Mouse (Mus musculus): ENCODE measurements around the gene Exoc3l4. TPM values are rescaled to one million over a fixed set of nuclear protein-coding genes. Genes with fewer than 3 reads are reported as not detected.

Exoc3l4 gene
- polyA plus RNA-seq, 1 experiment from 2014 or later = 2.0 TPM

DNA sequence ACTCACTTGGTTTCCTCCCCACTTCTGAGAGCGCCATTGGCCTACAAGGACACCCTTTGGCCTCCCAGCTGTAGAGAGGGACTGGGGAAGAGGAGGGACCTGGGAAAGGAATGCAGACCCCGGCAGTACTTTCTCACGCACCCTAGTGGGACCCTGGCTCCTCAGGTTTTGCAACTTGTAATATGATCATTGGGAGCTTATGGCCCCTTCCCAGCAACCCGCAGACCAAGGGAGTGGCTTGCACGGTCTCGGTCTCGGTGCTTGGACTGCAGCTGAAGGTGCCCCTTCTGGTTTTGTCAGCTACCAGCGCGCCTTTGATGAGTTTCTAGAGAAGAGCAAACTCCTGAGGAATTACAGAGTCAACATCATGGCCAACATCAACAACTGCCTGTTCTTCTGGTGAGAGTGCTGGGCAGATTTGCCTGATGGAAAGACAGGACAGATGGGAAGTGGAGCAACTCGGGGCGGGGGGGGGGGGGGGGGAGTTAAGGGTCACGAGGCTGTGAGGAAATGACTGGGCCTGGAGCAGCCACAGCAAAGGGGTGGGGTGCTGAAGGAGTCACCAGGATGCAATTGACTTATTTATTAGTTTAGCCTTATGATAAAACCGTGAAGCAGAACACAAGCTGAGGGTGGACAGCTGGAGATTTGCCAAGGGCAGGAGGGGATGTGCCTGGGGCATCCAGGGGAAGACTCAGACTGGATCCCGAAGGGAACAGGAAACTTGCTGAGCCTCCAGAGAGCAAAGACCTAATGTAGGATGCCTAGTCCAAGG is 32.3 kb downstream of the Exoc3l4 start:
- Histone ChIP-seq H3K4me3 (no peak overlapping the region), H3K4me2 (replicated peaks) (no peak overlapping the region), H3K4me1 (peaks cover 11% of the 10 kb centered on the region), H3K27me3 (peaks cover 69% of the 10 kb centered on the region), H3K9ac (replicated peaks) (no peak overlapping the region), H3K9me3 (no peaks in the 10 kb centered on the region), H3K36me3 (no peaks in the 10 kb centered on the region), H3K27ac (replicated peaks) (no peak overlapping the region)
- 20% methylated on average over 14 of the region's 14 CpGs for WGBS
- ATAC-seq (replicated peaks) = no peak

DNA sequence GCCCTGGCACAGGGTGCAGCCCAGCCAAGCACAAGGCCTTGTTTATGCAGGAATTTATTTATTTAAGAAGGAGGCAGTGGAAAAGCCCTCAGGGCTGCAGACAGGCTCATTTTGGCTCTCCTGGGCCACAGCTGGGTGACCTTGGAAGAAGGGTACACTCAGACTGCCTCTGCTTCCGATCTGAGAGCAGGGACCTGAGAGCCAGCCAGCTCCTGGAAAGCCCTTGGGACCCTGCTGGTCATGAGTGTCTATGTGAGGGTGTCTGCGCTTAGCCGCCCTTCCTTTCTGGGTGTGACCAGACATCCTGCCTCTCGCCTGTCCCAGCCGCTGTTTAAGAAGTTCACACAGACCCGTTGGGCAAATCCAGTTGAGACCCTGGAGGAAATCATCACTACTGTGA is 33.5 kb downstream of the Exoc3l4 start:
- H3K27me3 ChIP-seq = peaks cover 57% of the 10 kb centered on the region
- WGBS = 55% methylated on average over 6 of the region's 6 CpGs

DNA sequence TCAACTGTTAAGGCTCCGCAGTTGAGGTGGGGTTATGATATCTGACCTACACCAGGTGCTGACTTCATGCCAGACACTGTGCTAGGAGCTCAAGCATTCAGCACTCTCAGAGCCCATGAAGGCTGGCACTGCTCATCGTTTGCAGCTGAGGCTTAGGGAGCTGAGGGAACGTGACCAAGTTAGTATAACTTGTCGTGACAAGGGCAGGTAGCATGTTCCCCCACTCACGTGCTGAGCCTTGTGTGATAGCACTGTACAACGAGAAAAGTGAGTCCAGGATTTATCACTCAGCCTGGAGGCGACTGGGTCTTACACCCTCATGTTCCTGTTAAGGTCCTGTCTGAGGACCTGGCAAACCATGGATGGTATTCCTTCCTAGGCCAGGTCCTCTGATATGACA is 34.7 kb downstream of the Exoc3l4 start:
- no peak for ATAC-seq (replicated peaks)
- WGBS = 85% methylated on average over 7 of the region's 7 CpGs
- Histone ChIP-seq H3K4me2 (replicated peaks) (no peak overlapping the region), H3K27ac (replicated peaks) (no peak overlapping the region), H3K9me3 (no peaks in the 10 kb centered on the region), H3K27me3 (peaks cover 52% of the 10 kb centered on the region), H3K4me1 (no peaks in the 10 kb centered on the region), H3K9ac (replicated peaks) (no peak overlapping the region), H3K36me3 (no peaks in the 10 kb centered on the region), H3K4me3 (no peak overlapping the region)

More for the DNA sequence above, 33.5 kb downstream of the Exoc3l4 start:
- no peak overlapping the region for H3K9ac ChIP-seq (replicated peaks)
- H3K9me3 ChIP-seq = no peaks in the 10 kb centered on the region
- no peak overlapping the region for H3K4me2 ChIP-seq (replicated peaks)
- no peak overlapping the region for H3K27ac ChIP-seq (replicated peaks)
- peaks cover 9% of the 10 kb centered on the region for H3K4me1 ChIP-seq
- H3K4me3 ChIP-seq = no peak overlapping the region
- no peak for ATAC-seq (replicated peaks)
- no peaks in the 10 kb centered on the region for H3K36me3 ChIP-seq

DNA sequence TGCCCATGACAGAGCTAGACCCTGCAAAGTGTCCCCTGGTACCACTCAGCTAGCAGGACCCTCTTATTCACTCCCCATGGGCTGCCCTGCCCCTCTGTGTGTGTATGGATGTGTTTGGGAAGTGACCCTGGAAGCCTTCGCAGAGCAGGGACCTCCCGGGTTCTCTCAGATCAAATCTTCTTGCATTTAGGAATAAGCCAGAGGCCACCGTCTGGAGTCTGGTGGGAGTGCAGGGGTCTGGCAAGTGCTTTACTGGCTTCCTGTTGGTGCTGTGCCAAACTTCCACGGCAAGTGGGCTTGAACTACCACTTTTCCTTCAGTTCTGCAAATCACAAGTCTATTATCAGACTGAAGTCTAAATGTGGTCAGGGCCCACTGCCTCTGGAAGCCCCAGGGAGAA is 37.2 kb downstream of the Exoc3l4 start:
- H3K9ac ChIP-seq (replicated peaks) = no peak overlapping the region
- H3K36me3 ChIP-seq = no peaks in the 10 kb centered on the region
- no peak overlapping the region for H3K27ac ChIP-seq (replicated peaks)
- no peak for ATAC-seq (replicated peaks)
- WGBS = 31% methylated on average over 4 of the region's 4 CpGs
- H3K9me3 ChIP-seq = no peaks in the 10 kb centered on the region
- H3K4me2 ChIP-seq (replicated peaks) = no peak overlapping the region
- no peaks in the 10 kb centered on the region for H3K4me1 ChIP-seq
- no peak overlapping the region for H3K4me3 ChIP-seq
- H3K27me3 ChIP-seq = peaks cover 27% of the 10 kb centered on the region

DNA sequence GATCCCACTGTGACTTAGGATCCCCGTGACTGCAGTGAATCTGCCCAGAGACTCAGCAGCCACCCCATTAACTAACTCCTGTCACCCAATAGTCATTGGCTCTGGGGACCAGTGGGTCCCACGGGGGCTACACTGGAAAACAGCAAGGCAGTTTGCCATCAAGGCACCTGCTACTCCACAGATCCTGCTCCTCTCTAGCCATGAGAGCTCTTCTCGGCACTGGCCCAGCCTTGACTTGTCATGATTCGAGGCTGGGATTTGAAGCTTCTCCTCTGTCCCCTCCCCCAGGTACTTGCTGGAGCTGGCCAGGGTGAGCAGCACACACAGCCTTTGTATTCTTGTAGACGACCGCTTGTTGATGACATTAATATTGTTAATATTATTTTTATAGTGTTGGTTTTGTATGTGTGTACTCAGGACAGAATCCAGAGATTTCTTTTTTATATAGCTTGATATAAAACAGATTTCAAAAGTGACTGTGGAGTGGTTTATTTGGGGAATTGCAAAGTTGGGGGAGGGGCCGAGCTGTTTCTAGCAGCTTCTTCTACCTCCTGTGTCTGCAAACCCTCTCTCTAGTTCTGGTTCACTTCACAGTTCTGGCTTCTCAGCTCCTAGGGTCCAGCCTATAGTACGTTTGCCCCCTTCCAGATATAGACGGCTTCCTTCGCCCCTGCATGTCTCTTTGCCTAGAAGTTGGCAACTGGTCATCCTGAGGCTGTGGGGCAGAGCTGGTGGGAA is 37.9 kb downstream of the Exoc3l4 start:
- Histone ChIP-seq H3K9me3 (no peaks in the 10 kb centered on the region), H3K27ac (replicated peaks) (no peak overlapping the region), H3K36me3 (no peaks in the 10 kb centered on the region), H3K27me3 (peaks cover 20% of the 10 kb centered on the region), H3K4me1 (no peaks in the 10 kb centered on the region), H3K4me3 (no peak overlapping the region), H3K4me2 (replicated peaks) (no peak overlapping the region), H3K9ac (replicated peaks) (no peak overlapping the region)
- WGBS = 66% methylated on average over 10 of the region's 10 CpGs
- no peak for ATAC-seq (replicated peaks)

DNA sequence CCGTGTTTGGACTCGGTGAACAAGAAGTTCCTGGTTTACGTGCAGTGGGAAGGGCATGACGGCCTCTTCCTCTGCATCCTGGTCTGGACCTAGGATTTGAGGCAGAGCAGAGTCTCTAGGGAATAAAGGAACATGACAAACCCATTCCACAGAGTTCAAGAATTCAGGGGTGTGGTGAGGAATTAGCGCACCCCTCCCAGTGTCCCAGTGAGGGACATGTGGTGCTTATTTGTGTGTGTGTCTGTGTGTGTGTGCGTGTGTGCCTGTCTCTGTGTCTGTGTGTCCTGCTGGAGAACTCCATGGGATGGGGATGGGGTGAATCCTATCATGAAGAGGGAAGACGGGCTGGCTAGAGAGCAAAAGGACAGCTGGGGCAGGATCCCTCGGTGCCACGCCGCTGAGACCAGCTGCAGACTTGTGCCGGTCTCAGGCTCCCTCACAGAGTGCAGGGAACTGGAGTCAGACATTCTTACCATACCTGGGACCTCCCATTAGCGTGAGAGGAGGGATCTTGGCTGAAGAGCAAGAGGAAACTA is 38.6 kb downstream of the Exoc3l4 start:
- no peak for ATAC-seq (replicated peaks)
- no peaks in the 10 kb centered on the region for H3K4me1 ChIP-seq
- H3K4me3 ChIP-seq = no peak overlapping the region
- peaks cover 14% of the 10 kb centered on the region for H3K27me3 ChIP-seq
- 68% methylated on average over 12 of the region's 12 CpGs for WGBS
- H3K9me3 ChIP-seq = no peaks in the 10 kb centered on the region
- no peak overlapping the region for H3K4me2 ChIP-seq (replicated peaks)
- no peak overlapping the region for H3K9ac ChIP-seq (replicated peaks)
- H3K36me3 ChIP-seq = no peaks in the 10 kb centered on the region
- no peak overlapping the region for H3K27ac ChIP-seq (replicated peaks)

DNA sequence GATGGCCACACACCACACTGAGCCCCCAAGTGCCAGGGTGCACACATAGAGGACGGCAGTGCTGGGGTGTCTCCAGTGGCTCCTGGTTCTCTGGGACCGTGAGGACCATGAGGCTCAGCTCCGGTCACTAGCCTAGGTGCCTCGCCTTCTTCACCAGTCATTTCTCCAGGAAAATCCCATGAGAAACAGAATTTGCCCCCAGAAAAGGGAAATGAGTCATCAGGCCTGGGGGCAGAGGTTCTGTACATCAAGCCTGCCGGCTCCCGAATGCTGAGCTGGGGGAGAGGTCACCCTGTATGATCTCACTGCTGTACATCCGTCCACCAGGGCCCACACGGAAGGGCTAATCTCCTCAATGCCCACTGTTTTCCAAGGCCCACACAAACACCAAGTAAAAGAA is 39.0 kb downstream of the Exoc3l4 start:
- Histone ChIP-seq H3K9me3 (no peaks in the 10 kb centered on the region), H3K36me3 (no peaks in the 10 kb centered on the region), H3K27ac (replicated peaks) (no peak overlapping the region), H3K4me3 (no peak overlapping the region), H3K4me2 (replicated peaks) (no peak overlapping the region), H3K9ac (replicated peaks) (no peak overlapping the region), H3K4me1 (no peaks in the 10 kb centered on the region), H3K27me3 (peaks cover 12% of the 10 kb centered on the region; the same call in 1 of the 2 replicates)
- ATAC-seq (replicated peaks) = no peak
- WGBS = 56% methylated on average over 8 of the region's 8 CpGs

DNA sequence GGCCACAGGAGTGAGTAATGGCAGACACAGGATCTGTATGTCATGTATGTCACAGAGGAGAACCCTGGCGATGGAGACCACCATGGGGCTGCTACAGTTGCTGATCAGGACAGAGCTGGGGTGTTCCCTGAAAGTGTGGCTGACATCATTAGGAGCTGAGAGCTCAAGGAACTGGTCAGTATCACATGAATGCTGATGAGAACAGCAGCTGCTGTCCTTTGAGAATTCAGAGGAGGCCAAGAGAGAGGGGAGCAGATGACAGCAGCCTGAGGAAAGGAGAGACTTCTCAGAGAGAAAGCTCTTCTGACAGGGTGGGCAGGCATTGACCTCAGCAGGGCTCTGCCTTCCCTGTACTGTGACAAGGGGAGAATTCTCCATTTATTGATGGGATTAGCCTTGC is 40.9 kb downstream of the Exoc3l4 start:
- Histone ChIP-seq H3K9ac (replicated peaks) (no peak overlapping the region), H3K4me1 (no peaks in the 10 kb centered on the region), H3K27ac (replicated peaks) (no peak overlapping the region), H3K9me3 (no peaks in the 10 kb centered on the region), H3K27me3 (0 out of 2 replicates have a peak, but pooled peaks cover 7% of the 10 kb centered on the region), H3K36me3 (no peaks in the 10 kb centered on the region), H3K4me2 (replicated peaks) (no peak overlapping the region), H3K4me3 (no peak overlapping the region)
- no peak for ATAC-seq (replicated peaks)
- WGBS = 86% methylated on average over 1 of the region's 1 CpGs

DNA sequence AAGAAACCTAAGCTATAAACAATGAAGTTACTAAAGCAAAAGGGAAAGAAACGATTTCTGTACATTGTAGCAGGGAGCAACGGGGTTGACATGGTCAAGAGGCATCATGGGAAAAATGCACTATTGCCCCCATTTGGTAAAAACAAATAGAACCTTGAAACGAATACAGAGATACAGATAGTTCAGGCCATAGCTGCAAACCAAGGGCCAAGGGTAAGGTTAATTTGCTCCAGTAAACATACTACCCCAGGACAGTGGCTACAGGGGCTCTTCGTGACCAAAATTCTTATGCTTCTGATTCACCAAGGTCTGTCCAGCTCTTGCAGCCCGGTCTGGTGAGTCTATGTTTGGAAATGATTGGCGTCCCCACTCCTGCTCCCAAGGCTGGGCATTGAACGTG is 46.8 kb downstream of the Exoc3l4 start:
- Histone ChIP-seq H3K27ac (replicated peaks) (no peak overlapping the region), H3K27me3 (no peaks in the 10 kb centered on the region)

DNA sequence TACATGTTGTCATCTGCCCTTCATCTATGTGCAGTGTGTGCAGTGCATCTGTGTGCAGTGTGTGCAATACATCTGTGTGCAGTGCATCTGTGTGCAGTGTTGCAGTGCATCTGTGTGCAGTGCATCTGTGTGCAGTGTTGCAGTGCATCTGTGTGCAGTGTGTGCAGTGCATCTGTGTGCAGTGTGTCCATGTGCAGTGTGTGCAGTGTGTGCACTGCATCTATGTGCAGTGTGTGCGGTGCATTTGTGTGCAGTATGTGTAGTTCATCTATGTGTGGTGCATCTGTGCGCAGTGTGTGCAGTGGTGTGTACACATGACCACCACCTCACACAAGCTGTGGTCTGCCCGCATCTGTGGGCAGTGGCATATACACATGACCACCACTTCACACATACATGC is 49.6 kb downstream of the Exoc3l4 start:
- 95% methylated on average over 3 of the region's 3 CpGs for whole genome bisulfite sequencing
- Histone ChIP-seq H3K27me3 (no peaks in the 10 kb centered on the region), H3K9ac (replicated peaks) (no peak overlapping the region), H3K4me1 (no peaks in the 10 kb centered on the region), H3K4me2 (replicated peaks) (no peak overlapping the region), H3K36me3 (no peaks in the 10 kb centered on the region), H3K27ac (replicated peaks) (no peak overlapping the region), H3K9me3 (no peaks in the 10 kb centered on the region), H3K4me3 (no peak overlapping the region)
- no peak for ATAC-seq (replicated peaks)

More for the DNA sequence above, 46.8 kb downstream of the Exoc3l4 start:
- no peak for ATAC-seq (replicated peaks)
- H3K9me3 ChIP-seq = no peaks in the 10 kb centered on the region
- H3K4me1 ChIP-seq = no peaks in the 10 kb centered on the region
- WGBS = 86% methylated on average over 7 of the region's 7 CpGs
- no peaks in the 10 kb centered on the region for H3K36me3 ChIP-seq
- no peak overlapping the region for H3K4me2 ChIP-seq (replicated peaks)
- H3K4me3 ChIP-seq = no peak overlapping the region
- no peak overlapping the region for H3K9ac ChIP-seq (replicated peaks)

DNA sequence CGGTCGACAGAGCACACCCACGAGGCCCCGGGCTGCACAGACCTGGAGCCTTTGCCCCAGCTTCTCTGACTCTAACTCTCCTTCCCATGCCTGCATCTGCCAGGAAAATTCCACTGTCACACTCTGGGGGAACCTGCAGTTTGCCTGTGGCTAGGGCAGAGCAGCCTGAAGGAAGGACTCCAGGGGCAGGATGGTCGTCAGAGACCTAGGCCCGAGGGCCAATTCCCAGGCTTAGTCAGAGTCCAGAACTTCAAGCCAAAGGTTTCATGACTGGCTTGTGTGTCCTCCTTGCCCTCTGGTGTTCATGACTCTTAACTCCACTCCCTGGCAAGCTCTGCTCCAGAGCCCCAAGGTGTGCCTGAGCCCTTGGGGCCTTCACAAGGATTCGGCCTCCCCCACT is 51.4 kb downstream of the Exoc3l4 start:
- H3K4me1 ChIP-seq = peaks cover 6% of the 10 kb centered on the region; the same call in 1 of the 2 replicates
- no peak overlapping the region for H3K27ac ChIP-seq (replicated peaks)
- no peaks in the 10 kb centered on the region for H3K36me3 ChIP-seq
- no peak overlapping the region for H3K9ac ChIP-seq (replicated peaks)
- ATAC-seq (replicated peaks) = no peak
- 57% methylated on average over 7 of the region's 7 CpGs for WGBS
- H3K9me3 ChIP-seq = no peaks in the 10 kb centered on the region
- no peak overlapping the region for H3K4me2 ChIP-seq (replicated peaks)
- H3K4me3 ChIP-seq = no peak overlapping the region
- no peaks in the 10 kb centered on the region for H3K27me3 ChIP-seq

DNA sequence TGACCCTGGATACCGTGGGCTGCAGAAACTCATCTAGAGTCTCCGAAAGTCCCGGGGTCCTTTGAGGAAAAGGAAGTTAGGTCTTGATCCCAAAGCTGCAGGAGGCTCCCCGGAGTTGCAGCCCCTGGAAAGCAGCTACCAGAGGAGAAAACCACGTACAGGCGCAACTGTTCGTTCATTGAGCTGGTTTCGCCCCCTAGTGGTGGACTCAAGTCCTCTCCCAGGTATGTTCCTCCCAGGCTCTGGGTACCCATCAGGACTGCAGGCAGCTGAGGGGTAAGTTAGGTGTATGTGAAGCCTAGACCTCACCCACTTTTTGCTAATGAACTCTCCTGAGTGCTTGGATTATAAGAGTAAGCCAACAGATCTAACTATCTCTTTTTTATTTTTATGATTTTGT is 52.7 kb downstream of the Exoc3l4 start:
- Histone ChIP-seq H3K36me3 (no peaks in the 10 kb centered on the region), H3K9me3 (no peaks in the 10 kb centered on the region), H3K27ac (replicated peaks) (no peak overlapping the region), H3K4me1 (peaks cover 7% of the 10 kb centered on the region; the same call in 1 of the 2 replicates), H3K4me2 (replicated peaks) (no peak overlapping the region), H3K9ac (replicated peaks) (no peak overlapping the region), H3K4me3 (no peak overlapping the region), H3K27me3 (no peaks in the 10 kb centered on the region)
- 11% methylated on average over 8 of the region's 8 CpGs for whole genome bisulfite sequencing
- no peak for ATAC-seq (replicated peaks)
